Mouse (Mus musculus): ENCODE results near the gene Nufip2.
A peak's percentile ranks its signal among the peaks of the same experiment; 100 is the strongest.

Gene Nufip2

GRCm38 (mm10) chr11:77771879-77772713 lies 86.1 kb downstream of the Nufip2 start:
- peak; percentile 68 to 83 for DNase-seq

- peak; percentile 67 to 70 for DNase-seq
These were observed 89.9 kb downstream of the Nufip2 start for GRCm38 (mm10) chr11:77775701-77776400.

- DNase-seq, result peak in 1 of 2 experiments; percentile 59
These were observed 91.5 kb downstream of the Nufip2 start for GRCm38 (mm10) chr11:77777436-77777835.

- no peak for DNase-seq
These were observed 92.0 kb downstream of the Nufip2 start for GRCm38 (mm10) chr11:77777937-77778336.

GRCm38 (mm10) chr11:77779240-77779639 lies 93.3 kb downstream of the Nufip2 start:
- no peak for DNase-seq

GRCm38 (mm10) chr11:77781088-77781487 lies 95.1 kb downstream of the Nufip2 start:
- DNase-seq, result peak in 1 of 2 experiments; percentile 49

- no peak for DNase-seq
These were observed 96.3 kb downstream of the Nufip2 start for GRCm38 (mm10) chr11:77782104-77782815.

GRCm38 (mm10) chr11:77783211-77783746 lies 97.3 kb downstream of the Nufip2 start:
- DNase-seq, result peak; percentile 75 to 80

- DNase-seq, result peak; percentile 54 to 69
These were observed 98.0 kb downstream of the Nufip2 start for GRCm38 (mm10) chr11:77783747-77784646.

GRCm38 (mm10) chr11:77784894-77785293 lies 98.9 kb downstream of the Nufip2 start:
- DNase-seq, result no peak

GRCm38 (mm10) chr11:77785396-77785767 lies 99.4 kb downstream of the Nufip2 start:
- DNase-seq, result peak in 1 of 2 experiments; percentile 61

- DNase-seq, result peak; percentile 81 to 90
These were observed 100.0 kb downstream of the Nufip2 start for GRCm38 (mm10) chr11:77785768-77786561.

- no peak for DNase-seq
These were observed 101.8 kb downstream of the Nufip2 start, which contains the start of gene Gm10277 for GRCm38 (mm10) chr11:77787707-77788106. Gene Gm10277, minus strand, starts transcription at chr11:77787747.

- DNase-seq, result no peak
These were observed 103.6 kb downstream of the Nufip2 start for GRCm38 (mm10) chr11:77789512-77789911.

- no peak for DNase-seq
These were observed 104.3 kb downstream of the Nufip2 start for GRCm38 (mm10) chr11:77790286-77790685.

- DNase-seq, result peak; percentile 53 to 61
These were observed 105.3 kb downstream of the Nufip2 start for GRCm38 (mm10) chr11:77791241-77791727.

Measured in kidney, postnatal 36 days (tissue).